Mouse (Mus musculus) adrenal gland, adult 18-20 months (tissue): Measurements from ENCODE around the gene Creb5. TPM values are rescaled to one million over a fixed set of nuclear protein-coding genes. Genes with fewer than 3 reads are reported as not detected.
A peak's percentile ranks its signal among the peaks of the same experiment; 100 is the strongest.

Experiments used
- DNase-seq, 2 experiments: peaks; one replicate each; pipeline ENCODE4 v3.0.0; 2021 to 2022; ENCODE audit warnings: low spot score in 2 of 2
- total RNA-seq, 2 experiments: library from RNA; stranded (reverse); gene quantifications; 1 replicate in 1 of 2; 2 replicates in 1 of 2; pipeline ENCODE4 v1.2.3; 2021

The Creb5 gene
- total RNA-seq, 2 experiments from 2014 or later, result 1.5 to 3.2 TPM

DNA sequence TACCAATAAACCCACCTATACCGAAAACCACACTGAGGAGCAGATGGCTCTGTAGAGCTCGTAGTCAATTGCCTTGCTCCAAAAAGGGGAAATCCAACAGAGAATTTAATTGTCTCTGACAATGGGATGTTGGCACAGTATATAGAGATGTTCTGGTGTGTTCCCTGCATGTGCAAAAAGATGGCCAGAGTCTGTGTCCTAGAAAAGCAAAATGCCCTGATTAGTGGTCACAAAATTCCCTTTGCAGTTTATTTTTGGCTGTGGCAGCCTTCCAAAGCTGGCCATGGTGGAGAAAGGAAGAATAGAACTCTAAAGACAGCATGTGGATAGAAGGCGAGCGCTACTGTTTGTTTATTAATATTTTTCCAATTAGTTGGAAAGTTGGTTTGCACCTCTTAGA lies 250.5 kb downstream of the Creb5 start:
- no peak for DNase-seq

DNA sequence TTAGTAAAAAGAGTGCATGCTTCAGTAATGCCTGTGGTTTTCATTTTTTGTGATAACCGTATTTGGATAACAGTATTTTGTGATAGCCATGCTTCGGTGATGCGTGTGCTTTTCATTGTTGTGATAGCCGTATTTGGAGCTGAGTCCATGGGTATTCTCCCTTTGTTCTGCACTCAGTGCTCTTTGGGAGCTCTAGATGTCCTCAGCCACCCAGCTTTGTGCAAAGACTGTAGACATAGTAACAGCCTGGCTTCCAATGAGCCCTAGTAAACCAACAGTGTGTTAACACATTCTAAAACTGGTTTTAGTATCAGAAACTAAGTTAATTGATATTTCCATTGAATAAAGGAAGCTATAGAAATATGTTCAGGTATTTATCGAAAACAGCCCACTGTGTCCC lies 254.7 kb downstream of the Creb5 start:
- DNase-seq, result no peak

DNA sequence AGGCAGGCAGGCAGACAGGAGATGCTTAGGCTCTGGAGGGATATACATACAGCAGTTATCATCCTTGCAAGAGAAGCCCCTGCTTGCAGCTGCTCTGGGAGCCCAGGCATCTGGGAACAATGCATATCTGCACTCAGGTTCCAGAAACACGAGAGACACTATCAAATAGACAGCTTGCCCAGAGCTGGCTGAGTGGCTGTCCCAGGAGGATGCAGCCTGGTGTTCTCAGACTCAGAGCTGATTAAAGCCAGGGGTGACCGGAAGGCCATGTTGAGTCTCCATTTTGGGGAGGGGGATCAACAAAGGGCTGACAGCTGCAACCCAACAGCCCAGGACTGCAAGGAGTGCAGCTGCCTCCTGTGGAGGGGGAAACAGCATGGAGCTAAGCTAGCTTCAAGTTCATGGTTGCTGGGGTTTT lies 258.4 kb downstream of the Creb5 start:
- no peak for DNase-seq

DNA sequence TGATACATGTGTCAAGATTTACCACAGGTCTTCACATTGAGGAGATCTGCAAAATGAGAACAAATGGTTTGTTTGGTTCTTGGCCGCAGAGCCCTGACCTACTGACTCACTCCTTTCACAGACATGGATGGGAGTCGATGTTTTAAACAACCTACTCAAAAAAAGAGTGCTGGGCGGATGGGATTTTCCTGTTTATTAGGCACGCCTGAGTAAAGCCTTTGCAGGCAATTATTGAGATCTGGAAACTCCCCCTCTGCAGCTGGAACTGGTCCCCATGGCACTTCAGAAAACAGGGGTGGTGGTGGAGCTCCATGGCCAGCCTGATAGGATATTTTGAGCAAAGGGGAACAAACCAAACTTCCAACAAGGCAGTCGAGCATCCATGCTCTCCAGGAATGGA lies 258.9 kb downstream of the Creb5 start:
- DNase-seq, result no peak

DNA sequence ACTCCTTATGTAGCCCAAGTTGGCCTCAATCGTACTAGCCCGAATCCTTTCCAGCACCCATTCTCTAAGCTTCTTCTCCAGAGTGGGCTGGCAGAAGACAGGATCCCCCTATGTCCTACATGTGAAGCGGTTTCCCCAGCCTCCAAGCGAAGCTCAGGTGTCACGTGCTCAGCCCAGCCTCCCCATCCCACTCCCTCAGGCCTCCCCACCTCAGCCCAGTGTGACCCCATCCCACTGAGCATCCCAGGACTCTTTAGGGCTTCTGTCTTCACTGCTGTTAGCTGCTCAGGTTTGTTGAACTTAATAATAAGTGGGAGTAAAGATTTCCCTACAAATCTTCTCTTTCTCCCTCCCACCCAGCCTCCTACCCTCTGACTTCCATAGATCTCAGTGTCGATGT lies 261.2 kb downstream of the Creb5 start:
- DNase-seq, result no peak

DNA sequence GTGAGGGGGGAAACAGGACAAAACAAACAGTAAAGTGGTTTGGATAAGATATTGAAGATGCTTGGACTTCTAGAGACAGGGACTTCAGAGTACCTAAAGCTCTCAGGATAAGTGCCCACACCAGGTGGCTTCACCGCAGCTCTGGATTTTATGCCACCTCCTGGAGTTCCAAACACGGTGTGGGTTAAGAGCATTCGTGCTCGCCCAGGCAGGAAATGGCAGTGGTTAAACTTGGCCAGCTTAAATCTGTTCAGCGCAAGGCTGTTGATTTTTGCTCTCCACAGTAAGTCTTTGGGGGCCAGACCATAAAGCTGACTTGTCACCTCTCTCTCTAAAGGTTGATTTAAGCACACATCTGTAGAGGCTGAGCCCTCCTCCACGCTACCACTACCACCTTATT lies 262.3 kb downstream of the Creb5 start:
- no peak for DNase-seq

DNA sequence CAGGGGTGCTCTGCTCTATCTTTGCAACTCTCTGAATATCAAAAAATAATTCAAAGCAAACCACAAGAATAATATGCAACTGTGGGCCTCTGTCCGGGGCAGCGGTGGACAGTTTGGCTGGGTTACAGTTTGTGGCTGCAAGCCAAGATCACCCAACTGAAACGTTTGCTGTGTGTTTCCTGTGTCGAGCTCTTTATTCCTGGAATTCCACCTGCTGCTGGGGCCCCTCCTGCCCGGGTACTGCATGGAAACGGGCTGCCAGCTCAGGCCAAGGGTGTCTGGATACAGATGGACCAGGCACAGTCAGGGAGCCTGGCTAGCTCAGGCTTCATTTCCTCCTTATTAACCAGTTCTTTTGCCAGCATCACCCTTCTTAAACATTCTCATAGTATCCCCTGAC lies 269.0 kb downstream of the Creb5 start:
- no peak for DNase-seq

DNA sequence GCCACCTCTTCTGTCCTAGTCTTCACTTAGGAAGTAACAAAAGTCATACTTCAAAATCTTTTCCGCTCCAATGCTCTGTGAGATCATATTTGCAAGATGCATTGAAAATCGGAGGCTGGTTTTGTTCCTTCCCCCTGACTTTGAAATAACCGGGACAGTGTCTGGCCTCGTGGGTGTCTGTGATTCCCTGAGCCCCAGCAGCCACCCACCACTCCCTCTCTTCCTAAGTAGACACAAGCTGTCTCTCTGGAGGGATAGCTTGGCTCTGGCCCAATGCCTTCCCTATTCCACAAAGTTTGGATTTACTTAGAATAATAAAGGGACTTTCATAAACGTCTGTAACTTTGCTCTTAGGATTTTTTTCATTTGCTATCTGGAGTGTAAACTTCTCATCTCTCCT lies 273.9 kb downstream of the Creb5 start:
- DNase-seq, result no peak

DNA sequence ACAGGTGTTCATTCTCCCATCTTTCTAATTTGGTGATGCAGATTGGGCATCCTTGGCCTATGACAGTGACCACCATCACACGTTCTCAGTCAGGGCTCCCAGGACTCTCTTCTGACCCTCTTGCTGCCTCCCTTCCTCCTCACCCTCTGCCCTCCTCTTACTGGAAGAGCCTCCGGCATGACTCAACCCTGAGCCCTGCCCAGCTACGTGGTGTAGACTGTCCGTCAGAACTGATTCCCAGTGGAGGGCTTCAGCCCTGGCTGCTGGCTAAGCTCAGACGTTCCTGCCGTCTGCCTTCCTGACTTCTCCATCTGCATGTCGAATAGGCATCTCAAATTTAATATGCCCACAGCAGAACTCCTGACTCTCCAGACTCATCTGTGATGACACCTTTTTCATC lies 275.5 kb downstream of the Creb5 start:
- no peak for DNase-seq

DNA sequence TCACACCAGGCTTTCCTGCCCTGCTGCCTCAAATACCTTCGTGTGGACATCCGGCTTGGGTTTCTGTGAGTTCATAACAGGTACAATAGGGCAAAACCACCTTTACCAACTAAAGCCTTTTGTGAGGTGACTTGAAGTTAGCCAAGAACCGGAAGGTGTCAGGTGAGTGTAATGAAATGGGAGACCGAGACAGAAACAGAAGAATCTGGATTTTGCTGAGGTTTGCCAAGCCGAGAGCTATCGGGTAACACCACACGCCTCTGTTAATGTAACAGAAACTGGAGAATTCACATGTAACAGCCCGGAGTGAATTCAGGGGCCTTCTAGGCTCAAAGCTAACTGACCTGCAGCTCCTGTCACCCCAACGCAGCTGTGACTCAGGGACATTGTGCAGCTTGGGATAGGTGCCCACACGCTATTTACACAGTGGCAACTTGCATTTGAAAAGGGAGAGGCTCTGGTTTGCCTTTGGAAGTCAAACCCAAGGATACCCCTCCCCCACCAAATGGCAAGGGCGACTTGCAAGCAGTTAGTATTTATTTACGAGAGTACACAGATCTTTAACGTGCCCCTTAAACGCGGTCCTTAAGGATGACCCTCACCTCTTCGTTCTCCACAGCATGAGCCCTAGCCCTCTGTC lies 276.6 kb downstream of the Creb5 start:
- no peak for DNase-seq

DNA sequence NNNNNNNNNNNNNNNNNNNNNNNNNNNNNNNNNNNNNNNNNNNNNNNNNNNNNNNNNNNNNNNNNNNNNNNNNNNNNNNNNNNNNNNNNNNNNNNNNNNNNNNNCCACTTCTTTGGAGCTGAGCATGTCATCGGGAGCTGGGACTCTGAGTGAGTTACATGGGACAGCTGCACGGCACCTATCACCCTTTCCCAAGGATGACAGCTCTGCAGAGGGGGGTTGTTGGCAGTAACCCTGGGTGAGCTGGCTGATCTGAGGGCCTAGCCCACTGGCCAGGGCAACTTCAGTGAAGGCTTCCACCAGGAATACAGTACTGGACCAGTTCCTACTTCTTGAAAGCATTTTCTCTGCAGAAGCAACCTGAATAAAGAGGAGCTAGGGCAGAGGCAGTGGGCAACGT lies 282.4 kb downstream of the Creb5 start:
- no peak for DNase-seq

DNA sequence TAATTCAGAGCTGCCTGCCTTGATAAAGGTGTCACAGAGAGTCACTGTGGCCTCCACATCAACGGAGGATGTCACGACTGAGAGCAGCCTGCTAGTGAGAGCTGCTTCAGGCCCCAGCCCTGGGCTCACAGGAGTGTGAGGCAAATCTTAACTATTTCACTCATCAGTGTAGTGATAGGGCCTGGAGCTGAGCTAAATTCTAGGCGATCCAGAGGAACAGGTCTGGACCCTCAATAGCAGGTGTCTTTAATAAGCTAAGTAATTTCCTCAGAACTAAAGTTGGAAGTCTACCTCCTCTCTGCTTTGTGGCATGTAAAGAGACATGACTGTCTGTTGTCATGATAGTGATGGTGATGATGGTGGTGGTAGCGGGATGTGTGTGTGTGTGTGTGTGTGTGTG lies 283.8 kb downstream of the Creb5 start:
- DNase-seq, result no peak

DNA sequence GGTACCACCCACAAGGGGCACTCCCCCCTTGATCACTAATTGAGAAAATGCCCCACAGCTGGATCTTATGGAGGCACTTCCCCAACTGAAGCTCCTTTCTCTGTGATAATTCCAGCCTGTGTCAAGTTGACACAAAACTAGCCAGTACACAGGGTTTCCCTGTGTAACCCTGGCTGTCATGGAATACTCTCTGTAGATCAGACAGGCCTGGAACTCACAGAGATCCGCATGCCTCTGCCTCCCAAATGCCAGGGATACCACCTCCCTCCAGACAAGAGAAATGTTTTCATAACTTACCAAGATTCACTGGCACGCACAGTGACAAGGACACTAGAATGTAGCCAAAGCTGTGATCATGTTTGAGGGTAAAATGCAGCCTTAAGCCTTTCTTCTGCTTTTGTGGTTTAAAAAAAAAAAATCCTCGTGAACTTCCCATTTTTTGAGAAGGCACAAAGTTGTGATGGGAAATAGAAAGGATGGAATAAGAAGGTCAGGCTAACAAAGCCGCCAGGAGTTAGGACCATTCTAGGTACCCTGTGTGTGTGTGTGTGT lies 284.6 kb downstream of the Creb5 start:
- no peak for DNase-seq

DNA sequence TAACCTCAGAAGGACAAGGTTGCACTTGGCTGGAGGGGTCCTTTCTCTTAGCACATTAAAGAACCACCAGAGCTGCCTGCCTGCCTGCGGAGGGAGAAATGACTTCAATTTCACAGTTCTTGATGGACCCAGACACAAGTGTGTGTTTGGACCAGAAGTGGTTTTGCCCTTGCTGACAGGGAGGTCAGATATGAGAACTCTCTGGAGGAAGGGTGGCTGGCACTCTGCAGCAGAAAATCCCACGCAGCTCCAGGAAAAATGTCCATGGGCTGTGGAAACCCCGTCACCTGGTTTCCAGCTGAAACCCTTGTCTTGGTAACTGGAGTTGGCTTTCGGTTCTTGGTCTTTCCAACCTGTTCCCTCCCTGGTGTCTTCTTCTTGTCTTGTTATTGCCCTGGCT lies 285.4 kb downstream of the Creb5 start:
- no peak for DNase-seq

DNA sequence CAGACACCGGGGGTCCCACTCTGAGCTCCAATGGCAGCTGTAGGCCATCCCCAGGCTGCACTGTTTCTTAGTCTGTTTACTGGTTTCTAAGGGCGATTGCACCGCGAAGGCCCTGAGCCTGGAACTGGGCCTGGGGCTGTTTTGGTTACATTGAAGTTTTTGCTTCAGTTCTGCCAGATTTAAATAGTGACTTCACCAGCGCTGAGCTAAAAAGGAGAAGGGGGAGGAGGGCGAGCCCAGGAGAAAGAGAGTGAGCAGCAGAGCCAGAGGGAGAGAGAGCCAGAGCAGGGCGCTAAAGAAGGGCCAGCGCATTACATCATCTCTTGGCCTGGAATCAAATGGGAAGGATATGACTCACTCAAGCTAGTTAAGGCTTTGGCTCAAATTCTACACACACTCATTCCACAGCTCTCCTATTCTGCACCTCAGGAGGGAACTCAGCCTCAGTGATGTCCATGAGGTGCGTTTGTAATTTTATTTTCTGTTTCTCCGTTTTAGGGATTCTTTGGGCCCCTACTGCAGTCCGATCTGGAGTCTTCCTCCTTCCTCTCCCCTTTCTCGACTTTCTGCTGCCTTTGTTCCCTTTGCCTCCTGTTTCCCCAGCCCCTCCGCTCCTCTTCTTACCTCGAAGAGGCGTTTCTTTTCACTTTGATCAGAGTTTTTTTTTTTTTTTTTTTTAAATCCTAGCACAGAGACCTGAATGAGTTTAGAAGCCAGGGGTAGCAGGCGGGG lies 286.1 kb downstream of the Creb5 start:
- DNase-seq, result peak; percentile 59 to 78

DNA sequence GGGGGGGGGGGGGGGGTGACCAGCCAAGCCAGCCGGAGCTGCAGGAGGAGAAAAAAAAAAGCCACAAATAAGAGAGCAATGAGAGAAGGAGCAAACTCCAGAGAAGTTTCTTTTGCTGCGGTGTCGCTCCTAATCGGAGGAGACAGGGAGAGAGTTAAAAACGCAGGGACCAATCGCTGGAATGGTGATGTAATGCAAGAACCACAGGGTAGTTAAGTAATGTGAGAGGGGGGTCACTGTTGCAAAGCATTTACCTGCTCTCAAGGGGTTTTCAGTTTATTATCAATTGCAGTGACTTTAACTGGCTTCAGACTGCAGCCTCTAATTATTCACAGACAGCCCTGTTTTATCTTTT lies 286.6 kb downstream of the Creb5 start:
- DNase-seq, result no peak

DNA sequence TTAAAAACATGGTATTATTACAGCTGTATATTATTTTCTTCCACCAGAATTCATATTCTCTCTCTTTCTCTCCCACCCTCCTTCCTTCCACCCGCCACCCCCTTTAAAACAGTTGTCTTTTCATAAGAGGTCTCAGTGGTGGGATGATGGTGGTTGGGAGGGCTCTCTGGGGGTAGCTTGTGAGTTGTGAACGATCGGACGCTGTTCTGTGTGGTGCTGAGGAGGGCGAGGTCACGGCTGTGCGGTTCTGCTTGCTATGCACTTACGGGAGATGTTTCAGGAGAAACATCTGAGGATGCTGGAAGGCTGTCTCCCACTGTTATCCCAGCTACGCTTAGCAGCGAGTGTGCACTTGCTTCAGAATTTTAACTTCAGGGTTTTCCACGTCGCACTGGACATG lies 287.0 kb downstream of the Creb5 start:
- DNase-seq, result no peak

DNA sequence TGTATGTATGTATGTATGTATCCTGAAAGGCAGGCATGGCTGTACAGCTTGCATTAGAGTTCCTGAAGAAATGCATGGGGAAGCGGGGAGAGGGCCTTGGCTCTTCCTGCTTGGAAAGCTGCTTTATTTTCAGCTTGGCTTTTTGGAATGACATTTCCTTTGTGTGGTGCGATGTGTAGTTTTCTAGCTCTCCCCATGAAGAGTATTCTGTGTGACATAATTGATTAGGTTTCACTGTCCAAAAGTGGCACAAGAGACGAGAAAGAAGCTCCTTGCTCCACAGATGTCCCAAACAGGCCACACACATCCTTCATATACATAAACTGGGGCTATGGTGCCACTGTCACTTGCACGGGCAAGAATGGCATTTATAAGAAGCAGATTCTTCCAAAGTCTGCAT lies 288.1 kb downstream of the Creb5 start:
- DNase-seq, result no peak

DNA sequence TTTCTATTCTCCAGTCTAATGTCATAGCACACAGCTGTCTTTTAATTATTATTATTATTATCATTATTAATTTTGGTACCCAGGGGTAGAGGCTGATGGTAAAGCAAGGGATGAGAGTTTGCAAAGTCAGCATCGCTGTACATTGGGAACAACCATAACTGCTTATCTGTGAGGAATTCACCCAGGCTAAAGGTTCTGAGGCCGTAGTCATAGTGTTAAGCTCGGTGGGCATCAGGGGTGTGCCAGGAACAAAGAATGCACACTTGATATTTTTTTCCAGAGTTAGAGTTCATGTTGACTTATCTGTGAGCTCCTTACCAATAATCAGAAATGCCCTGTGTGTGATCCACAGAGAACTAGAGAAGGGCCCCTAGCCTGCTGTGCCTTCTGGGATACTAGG lies 288.8 kb downstream of the Creb5 start:
- DNase-seq, result no peak

DNA sequence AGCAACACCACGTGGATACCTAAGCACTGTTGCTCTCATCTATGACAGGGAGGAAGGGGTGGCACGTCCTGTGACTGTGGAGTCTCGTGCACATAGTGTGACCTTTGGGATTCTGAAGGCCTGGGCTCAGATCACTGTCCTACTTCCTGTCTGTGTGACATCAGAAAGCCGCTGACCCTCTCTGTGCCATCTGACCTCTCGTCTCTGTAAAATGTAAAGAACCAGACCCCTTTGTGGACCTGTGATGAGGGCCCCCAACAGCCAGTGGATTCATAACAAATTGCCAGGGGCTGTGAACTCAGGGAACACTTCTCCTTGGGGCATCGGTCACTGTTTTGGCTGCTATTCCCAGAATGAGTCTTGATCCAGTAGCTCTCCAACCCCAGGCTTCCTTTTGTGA lies 289.8 kb downstream of the Creb5 start:
- no peak for DNase-seq

DNA sequence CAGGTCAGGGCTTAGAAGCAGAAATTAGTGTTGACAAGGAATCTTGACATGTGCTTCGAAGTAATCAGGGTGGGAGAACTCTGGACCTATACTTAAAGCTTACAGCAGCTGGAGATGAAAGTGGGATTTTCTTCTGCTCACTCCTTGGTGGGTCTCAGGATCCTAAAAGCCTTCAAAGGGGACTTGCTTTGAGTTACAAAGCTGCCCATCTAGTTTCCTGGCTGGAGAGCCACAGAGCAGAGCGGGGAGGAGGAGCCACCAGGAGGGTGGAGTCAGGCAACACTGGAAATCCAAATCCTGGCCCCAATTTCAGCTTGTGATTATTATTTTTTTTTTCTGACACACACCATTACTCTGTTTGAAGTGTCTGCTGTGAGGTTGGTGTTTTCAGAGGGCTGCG lies 290.7 kb downstream of the Creb5 start:
- no peak for DNase-seq

DNA sequence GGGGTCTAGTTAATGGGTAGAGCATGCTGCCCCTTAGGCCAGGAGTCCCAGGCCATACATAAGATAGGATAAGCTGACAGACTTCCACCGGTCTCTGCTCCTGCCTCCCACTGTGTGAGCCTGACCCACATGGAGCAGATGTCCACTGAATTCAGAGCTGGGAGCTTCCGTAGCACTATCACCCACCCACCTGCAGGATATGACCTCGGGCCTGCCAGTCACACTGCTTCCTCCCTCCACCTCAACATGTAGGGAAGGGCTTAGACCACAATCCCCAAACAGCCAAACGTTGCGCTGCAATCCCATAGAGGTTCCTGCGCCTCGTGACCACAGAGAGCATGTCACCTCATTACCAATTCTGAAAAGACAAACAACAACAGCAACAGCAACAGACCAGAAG lies 293.3 kb downstream of the Creb5 start:
- DNase-seq, result no peak
